Mouse (Mus musculus) common myeloid progenitor, adult 5-6 weeks (primary cell): ENCODE measurements around the gene Mettl21e. TPM values are rescaled to one million over a fixed set of nuclear protein-coding genes. Genes with fewer than 3 reads are reported as not detected.
"Not testable (repeated sequence)": the region's sequence is repeated elsewhere in the genome, so short reads cannot be mapped to it uniquely, and the experiment has no call there.

Experiments
- ATAC-seq: replicated peaks from 2 replicates; pipeline ENCODE4 v1.8.0; 2016; ENCODE audit warnings: low read depth, mild to moderate bottlenecking, moderate TSS enrichment, inconsistent platforms; ENCODE audit not compliant: poor library complexity, severe bottlenecking
- total RNA-seq: library from RNA; stranded (forward); fragments of 200-1000, 187-1606 nt; gene quantifications from 2 replicates; pipeline ENCODE4 v1.2.3, GENCODE M21; 2017

The Mettl21e gene
- total RNA-seq = not detected in 2 replicates

- ATAC-seq = no peak
These were observed at the start of gene Mettl21e for GRCm38 (mm10) chr1:44218876-44219275. Mettl21e (minus strand) TSS chr1:44218961.

GRCm38 (mm10) chr1:44240440-44240839 lies 21.7 kb upstream of the Mettl21e start:
- ATAC-seq = not testable (repeated sequence)

GRCm38 (mm10) chr1:44239969-44240368 lies 21.2 kb upstream of the Mettl21e start:
- ATAC-seq = no peak

- ATAC-seq = no peak
These were observed 18.5 kb upstream of the Mettl21e start for GRCm38 (mm10) chr1:44237305-44237704.

- no peak for ATAC-seq
These were observed 16.6 kb upstream of the Mettl21e start for GRCm38 (mm10) chr1:44235311-44235710.

GRCm38 (mm10) chr1:44234531-44234930 lies 15.8 kb upstream of the Mettl21e start:
- not testable (repeated sequence) for ATAC-seq

GRCm38 (mm10) chr1:44229044-44229443 lies 10.3 kb upstream of the Mettl21e start:
- ATAC-seq = 0 out of 2 replicates have a peak, but pooled peaks have one; percentile 58

- ATAC-seq = no peak
These were observed 1.6 kb downstream of the Mettl21e start for GRCm38 (mm10) chr1:44217118-44217517.

GRCm38 (mm10) chr1:44216352-44217116 lies 2.2 kb downstream of the Mettl21e start:
- ATAC-seq = no peak

- no peak for ATAC-seq
These were observed 4.3 kb downstream of the Mettl21e start for GRCm38 (mm10) chr1:44214443-44214842.

- ATAC-seq = no peak
These were observed 15.9 kb downstream of the Mettl21e start for GRCm38 (mm10) chr1:44202876-44203275.

GRCm38 (mm10) chr1:44198273-44199171 lies 20.2 kb downstream of the Mettl21e start:
- ATAC-seq = peak; percentile 54

- ATAC-seq = no peak
These were observed 32.4 kb downstream of the Mettl21e start for GRCm38 (mm10) chr1:44186396-44186795.

GRCm38 (mm10) chr1:44178086-44178485 lies 40.7 kb downstream of the Mettl21e start:
- no peak for ATAC-seq

- peak; percentile 63; the same call in 1 of the 2 replicates for ATAC-seq
These were observed 44.9 kb downstream of the Mettl21e start for GRCm38 (mm10) chr1:44173903-44174302.

GRCm38 (mm10) chr1:44172656-44173055 lies 46.1 kb downstream of the Mettl21e start:
- no peak for ATAC-seq

GRCm38 (mm10) chr1:44167859-44168383 lies 50.8 kb downstream of the Mettl21e start:
- ATAC-seq = no peak

- peak; percentile 60 for ATAC-seq
These were observed 56.4 kb downstream of the Mettl21e start for GRCm38 (mm10) chr1:44162389-44162788.

GRCm38 (mm10) chr1:44161818-44162217 lies 56.9 kb downstream of the Mettl21e start:
- no peak for ATAC-seq

GRCm38 (mm10) chr1:44158317-44158716 lies 60.4 kb downstream of the Mettl21e start:
- peak; percentile 69 for ATAC-seq

GRCm38 (mm10) chr1:44155287-44155686 lies 63.5 kb downstream of the Mettl21e start:
- peak; percentile 72 for ATAC-seq
